Mouse (Mus musculus) lung, postnatal 0 days (tissue): ENCODE results near the gene Trim15. TPM values are rescaled to one million over a fixed set of nuclear protein-coding genes. Genes with fewer than 3 reads are reported as not detected.

Source experiments
- ATAC-seq: fragments of 200-750 bp; cut with Nextera tagmentation; 2 replicates; pipeline ENCODE4 v1.8.0; 2017; ENCODE audit warnings: moderate library complexity
- DNase-seq: peaks from one replicate; pipeline ENCODE4 v3.0.0-alpha.2; 2016; ENCODE audit warnings: low spot score
- H3K27ac ChIP-seq: fragments of 300-500 bp; sonication (generic); 2 replicates; pipeline ENCODE4 v1.5.1; 2014; ENCODE audit warnings: antibody characterized with exemption, mild to moderate bottlenecking, low read length, mixed read lengths
- H3K27me3 ChIP-seq: fragments of 300-500 bp; sonication (generic); replicated peaks from 2 replicates; pipeline ENCODE4 v1.6.1; 2014; ENCODE audit warnings: low read length, mixed read lengths; ENCODE audit not compliant: insufficient read depth
- H3K36me3 ChIP-seq: fragments of 300-500 bp; sonication (generic); 2 replicates; pipeline ENCODE4 v1.6.1; 2014; ENCODE audit warnings: low read length, mixed read lengths; ENCODE audit not compliant: insufficient read depth
- H3K4me1 ChIP-seq: fragments of 300-500 bp; sonication (generic); 2 replicates; pipeline ENCODE4 v1.6.1; 2014; ENCODE audit warnings: antibody characterized with exemption, low read depth, low read length, mixed read lengths; ENCODE audit not compliant: insufficient read depth
- H3K4me2 ChIP-seq: fragments of 300-500 bp; sonication (generic); replicated peaks from 2 replicates; pipeline ENCODE4 v1.6.1; 2014; ENCODE audit warnings: low read depth, mild to moderate bottlenecking, low read length, moderate library complexity, mixed read lengths
- H3K4me3 ChIP-seq: fragments of 300-500 bp; sonication (generic); 2 replicates; pipeline ENCODE4 v1.5.1; 2014; ENCODE audit warnings: low read depth, low read length
- H3K9ac ChIP-seq: fragments of 300-500 bp; sonication (generic); replicated peaks from 2 replicates; pipeline ENCODE4 v1.6.1; 2014; ENCODE audit warnings: low read depth, mild to moderate bottlenecking
- H3K9me3 ChIP-seq: fragments of 300-500 bp; sonication (generic); 2 replicates; pipeline ENCODE4 v1.6.1; 2016; ENCODE audit warnings: low read length, mixed read lengths
- CTCF ChIP-seq: IDR thresholded peaks from 2 replicates; pipeline ENCODE4 v1.5.1; 2016; ENCODE audit warnings: antibody characterized with exemption, mild to moderate bottlenecking
- EP300 ChIP-seq: IDR thresholded peaks from 2 replicates; pipeline ENCODE4 v1.6.1; 2016; ENCODE audit warnings: antibody characterized with exemption, mild to moderate bottlenecking, control low read depth
- WGBS: fragments of 180-500 bp; shearing (Covaris S2); extraction: QIAGEN DNeasy Blood & Tissue Kit; methylation state at CpG from one replicate; pipeline ENCODE4 v1.1.7; 2014; 5-methylcytosine and 5-hydroxymethylcytosine counted together
- polyA plus RNA-seq: library from polyadenylated mRNA; unstranded; fragments of >200 nt; fragmentation: Nextera tagmentation; extraction: Ambion mirVana; gene quantifications from 2 replicates; pipeline ENCODE4 v1.2.1, GENCODE M21; 2015

Trim15 gene
- polyA plus RNA-seq, 1 experiment from 2014 or later, result 0.14 TPM

GRCm38 (mm10) chr17:36825525-36825924, 41.5 kb downstream of the Trim15 start:
- H3K9me3 ChIP-seq, result no peaks in the 10 kb centered on the region
- H3K4me2 ChIP-seq, result no peak overlapping the region
- H3K36me3 ChIP-seq, result no peaks in the 10 kb centered on the region
- no peaks in the 10 kb centered on the region for H3K4me1 ChIP-seq
- no peaks in the 10 kb centered on the region for H3K27me3 ChIP-seq
- peak; percentile 62 for ATAC-seq
- peak; percentile 61 for DNase-seq
- no peak overlapping the region for H3K9ac ChIP-seq
- H3K27ac ChIP-seq, result no peak overlapping the region
- H3K4me3 ChIP-seq, result no peak overlapping the region
- TF ChIP-seq EP300, result no peak
- TF ChIP-seq CTCF, result peak; percentile 52
- 28% methylated on average over 4 of the region's 4 CpGs for WGBS

DNA sequence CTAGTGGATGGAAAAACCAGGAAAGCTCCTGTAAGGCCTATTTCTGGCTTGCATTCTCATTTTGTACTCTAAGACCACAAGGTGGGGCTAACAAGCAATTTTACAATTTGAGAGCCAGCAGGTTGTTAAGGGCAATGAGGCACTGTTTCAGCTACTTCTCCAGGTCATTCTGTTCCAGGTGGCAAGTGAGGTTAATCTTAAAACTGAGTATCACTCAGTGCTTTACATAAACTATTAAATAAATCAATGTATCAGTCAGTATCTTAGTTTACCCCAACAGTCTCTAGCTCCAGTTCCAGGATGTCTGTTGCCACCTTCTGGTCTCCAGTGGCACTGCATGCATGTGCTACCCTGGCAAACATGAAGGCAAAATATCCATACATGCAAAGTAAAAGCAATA, 43.0 kb downstream of the Trim15 start:
- Histone ChIP-seq H3K9ac (no peak overlapping the region), H3K27me3 (no peaks in the 10 kb centered on the region), H3K4me3 (no peak overlapping the region), H3K36me3 (no peaks in the 10 kb centered on the region), H3K4me1 (no peaks in the 10 kb centered on the region), H3K4me2 (no peak overlapping the region), H3K9me3 (no peaks in the 10 kb centered on the region), H3K27ac (no peak overlapping the region)
- peak; percentile 63 for DNase-seq
- TF ChIP-seq CTCF (peak; percentile 80), EP300 (no peak)
- no peak; the same call in 1 of the 2 replicates for ATAC-seq

- H3K4me2 ChIP-seq, result no peak within 1 kb of the TSS
- ATAC-seq, result no peak
Measured at GRCm38 (mm10) chr17:36811871-36812270, 55.1 kb downstream of the Trim15 start, which contains the start of gene H2-M10.6. TSS of gene H2-M10.6 (plus strand) at chr17:36812171.

More at GRCm38 (mm10) chr17:36811871-36812270, 55.1 kb downstream of the Trim15 start, which contains the start of gene H2-M10.6:
- DNase-seq, result no peak
- Histone ChIP-seq H3K27ac (no peak within 1 kb of the TSS), H3K36me3 (no peaks in the 10 kb centered on the region), H3K9me3 (no peaks in the 10 kb centered on the region), H3K4me3 (no peak within 1 kb of the TSS), H3K9ac (no peak within 1 kb of the TSS), H3K4me1 (no peaks in the 10 kb centered on the region), H3K27me3 (no peaks in the 10 kb centered on the region)
- no peak for TF ChIP-seq EP300
- TF ChIP-seq CTCF, result no peak

Other genes with a start within 250 kb of the Trim15 start
- 0.11 and 0.40 TPM in 2 replicates for gene H2-M9, start 224.5 kb downstream of the Trim15 start, polyA plus RNA-seq
- not detected in 2 replicates for gene H2-M1, start 195.0 kb downstream of the Trim15 start, polyA plus RNA-seq
- gene H2-M10.5, start 94.3 kb downstream of the Trim15 start, polyA plus RNA-seq, result not detected in 2 replicates
- not detected in 2 replicates for gene H2-M10.6, start 55.0 kb downstream of the Trim15 start, polyA plus RNA-seq
- 29.7 and 35.3 TPM in 2 replicates for gene Trim26, start 30.1 kb downstream of the Trim15 start, polyA plus RNA-seq
- 3.5 and 3.6 TPM in 2 replicates for gene Trim10, start 2.4 kb upstream of the Trim15 start, polyA plus RNA-seq
- gene Trim40, start 22.9 kb upstream of the Trim15 start, polyA plus RNA-seq, result not detected in 2 replicates
- gene Trim31, start 30.9 kb upstream of the Trim15 start, polyA plus RNA-seq, result not detected in 2 replicates
- 13.4 and 13.5 TPM in 2 replicates for gene Rnf39, start 75.7 kb upstream of the Trim15 start, polyA plus RNA-seq
- gene Ppp1r11, start 84.5 kb upstream of the Trim15 start, polyA plus RNA-seq, result 96.9 and 108 TPM in 2 replicates
- 63.8 and 72.8 TPM in 2 replicates for gene Znrd1, start 91.3 kb upstream of the Trim15 start, polyA plus RNA-seq
- 5.1 and 6.1 TPM in 2 replicates for gene Znrd1as, start 91.4 kb upstream of the Trim15 start, polyA plus RNA-seq
- 0.14 TPM in 1 of 2 replicates, not detected in the other for gene 2410137M14Rik, start 114.0 kb upstream of the Trim15 start, polyA plus RNA-seq
- 0.13 and 0.21 TPM in 2 replicates for gene H2-M5, start 122.3 kb upstream of the Trim15 start, polyA plus RNA-seq
- 35.6 and 44.3 TPM in 2 replicates for gene Zfp57, start 134.0 kb upstream of the Trim15 start, polyA plus RNA-seq
- gene Mog, start 156.2 kb upstream of the Trim15 start, polyA plus RNA-seq, result 0.07 TPM in 1 of 2 replicates, not detected in the other
- 5.8 and 6.2 TPM in 2 replicates for gene Gabbr1, start 178.8 kb upstream of the Trim15 start, polyA plus RNA-seq
- gene Olfr90, start 221.3 kb upstream of the Trim15 start, polyA plus RNA-seq, result not detected in 2 replicates
- not detected in 2 replicates for gene Olfr91, start 231.1 kb upstream of the Trim15 start, polyA plus RNA-seq